Mouse (Mus musculus) spleen, adult 2 months (tissue): ENCODE measurements around the gene Stk16. TPM values are rescaled to one million over a fixed set of nuclear protein-coding genes. Genes with fewer than 3 reads are reported as not detected.
A peak's percentile ranks its signal among the peaks of the same experiment; 100 is the strongest.

Experiments used
- DNase-seq, 2 experiments: peaks; one replicate each; pipeline versions ENCODE4 v3.0.0 to v3.0.0-alpha.2; 2012 to 2021; ENCODE audit warnings: low spot score in 2 of 2, low read depth in 1 of 2
- H3K27ac ChIP-seq: fragments of 200-500 bp; 2 replicates; pipeline ENCODE4 v1.5.1; 2012; ENCODE audit warnings: low read length, inconsistent platforms; ENCODE audit not compliant: insufficient read depth
- H3K27me3 ChIP-seq: fragments of 200-500 bp; 2 replicates; pipeline ENCODE4 v1.6.1; 2012; ENCODE audit warnings: mild to moderate bottlenecking, moderate library complexity, low read length, inconsistent platforms; ENCODE audit not compliant: control insufficient read depth, insufficient read depth
- H3K36me3 ChIP-seq: fragments of 200-500 bp; 2 replicates; pipeline ENCODE4 v1.6.1; 2012; ENCODE audit warnings: mild to moderate bottlenecking, low read length, inconsistent platforms; ENCODE audit not compliant: control insufficient read depth, insufficient read depth
- H3K4me1 ChIP-seq: fragments of 200-500 bp; 2 replicates; pipeline ENCODE4 v1.6.1; 2011; ENCODE audit warnings: inconsistent platforms; ENCODE audit not compliant: control insufficient read depth, insufficient read depth, insufficient read length
- H3K4me3 ChIP-seq: fragments of 200-500 bp; 2 replicates; pipeline ENCODE4 v1.5.1; 2011; ENCODE audit warnings: mild to moderate bottlenecking, inconsistent platforms; ENCODE audit not compliant: insufficient read depth, insufficient read length; ENCODE audit errors: extremely low read depth
- CTCF ChIP-seq: fragments of 200-500 bp; IDR thresholded peaks from 2 replicates; pipeline ENCODE4 v1.5.1; 2011; ENCODE audit warnings: mild to moderate bottlenecking, inconsistent platforms; ENCODE audit not compliant: insufficient read depth, insufficient read length, insufficient replicate concordance; ENCODE audit errors: extremely low read depth
- POLR2A ChIP-seq: fragments of 200-500 bp; IDR thresholded peaks from 2 replicates; pipeline ENCODE4 v1.6.1; 2011; ENCODE audit warnings: low read depth, low read length, inconsistent platforms
- WGBS: fragments of 180-500 bp; shearing (Covaris S2); methylation state at CpG from one replicate; pipeline ENCODE4 v1.1.7; 2018; 5-methylcytosine and 5-hydroxymethylcytosine counted together
- polyA plus RNA-seq: library from polyadenylated mRNA; depleted of rRNA; stranded (reverse); fragments of >200 nt; gene quantifications from 2 replicates; pipeline ENCODE4 v1.2.3, GENCODE M21; 2012

Stk16 gene
- polyA plus RNA-seq, 1 experiment, result 131 TPM

- H3K36me3 ChIP-seq, result 0 out of 2 replicates have a peak, but pooled peaks cover 4% of the 10 kb centered on the region
- H3K4me1 ChIP-seq, result peaks cover 9% of the 10 kb centered on the region; the same call in 1 of the 2 replicates
- TF ChIP-seq CTCF, result no peak
- TF ChIP-seq POLR2A, result no peak
- DNase-seq, result no peak
- 91% methylated on average over 16 of the region's 16 CpGs for WGBS
- H3K27ac ChIP-seq, result no peak overlapping the region
- no peak overlapping the region for H3K4me3 ChIP-seq
- no peaks in the 10 kb centered on the region for H3K27me3 ChIP-seq
Observed at GRCm38 (mm10) chr1:75247071-75247930, 36.7 kb downstream of the Stk16 start.

- peak overlapping the region; percentile 40 for H3K27ac ChIP-seq
- DNase-seq, result no peak
- H3K4me1 ChIP-seq, result peaks cover 9% of the 10 kb centered on the region; the same call in 1 of the 2 replicates
- 55% methylated on average over 9 of the region's 9 CpGs for WGBS
- no peak overlapping the region for H3K4me3 ChIP-seq
- H3K36me3 ChIP-seq, result 0 out of 2 replicates have a peak, but pooled peaks cover 4% of the 10 kb centered on the region
- no peaks in the 10 kb centered on the region for H3K27me3 ChIP-seq
- TF ChIP-seq POLR2A (no peak), CTCF (no peak)
Observed at GRCm38 (mm10) chr1:75248041-75248772, 37.6 kb downstream of the Stk16 start.

- Histone ChIP-seq H3K27me3 (no peaks in the 10 kb centered on the region), H3K27ac (no peak overlapping the region), H3K4me1 (peaks cover 9% of the 10 kb centered on the region; the same call in 1 of the 2 replicates), H3K4me3 (no peak overlapping the region), H3K36me3 (no peaks in the 10 kb centered on the region)
- no peak for DNase-seq
- 95% methylated on average over 3 of the region's 3 CpGs for WGBS
- TF ChIP-seq CTCF, result no peak
- no peak for TF ChIP-seq POLR2A
Observed at GRCm38 (mm10) chr1:75250498-75250897, 39.9 kb downstream of the Stk16 start.

- Histone ChIP-seq H3K4me1 (peaks cover 9% of the 10 kb centered on the region; the same call in 1 of the 2 replicates), H3K4me3 (peak overlapping the region; percentile 42; the same call in 1 of the 2 replicates), H3K27ac (peak overlapping the region; percentile 62), H3K27me3 (no peaks in the 10 kb centered on the region), H3K36me3 (no peaks in the 10 kb centered on the region)
- TF ChIP-seq POLR2A, result no peak; the same call in 1 of the 2 replicates
- peak; percentile 97 for TF ChIP-seq CTCF
- WGBS, result 2% methylated on average over 21 of the region's 22 CpGs
- peak; percentile 69 to 86 for DNase-seq
Observed at GRCm38 (mm10) chr1:75251112-75251970, 40.7 kb downstream of the Stk16 start.

GRCm38 (mm10) chr1:75252308-75252707, 41.7 kb downstream of the Stk16 start:
- Histone ChIP-seq H3K27me3 (no peaks in the 10 kb centered on the region), H3K27ac (no peak overlapping the region), H3K36me3 (no peaks in the 10 kb centered on the region), H3K4me1 (peaks cover 9% of the 10 kb centered on the region; the same call in 1 of the 2 replicates), H3K4me3 (no peak overlapping the region)
- TF ChIP-seq POLR2A (no peak), CTCF (no peak)
- DNase-seq, result no peak
- 86% methylated on average over 13 of the region's 13 CpGs for WGBS

GRCm38 (mm10) chr1:75253029-75253428, 42.4 kb downstream of the Stk16 start:
- no peaks in the 10 kb centered on the region for H3K36me3 ChIP-seq
- peaks cover 9% of the 10 kb centered on the region; the same call in 1 of the 2 replicates for H3K4me1 ChIP-seq
- no peak for TF ChIP-seq POLR2A
- DNase-seq, result no peak
- no peak overlapping the region for H3K27ac ChIP-seq
- 89% methylated on average over 16 of the region's 16 CpGs for WGBS
- no peak overlapping the region for H3K4me3 ChIP-seq
- H3K27me3 ChIP-seq, result no peaks in the 10 kb centered on the region
